Mouse (Mus musculus) embryonic facial prominence, embryonic 11.5 days (tissue): ENCODE results near the gene Polr2j. TPM values are rescaled to one million over a fixed set of nuclear protein-coding genes. Genes with fewer than 3 reads are reported as not detected.

Experiments
- ATAC-seq: fragments of 200-750 bp; cut with Nextera tagmentation; replicated peaks from 2 replicates; pipeline ENCODE4 v1.8.0; 2017; ENCODE audit warnings: low read depth; ENCODE audit not compliant: insufficient number of reproducible peaks, low FRiP score, low TSS enrichment
- DNase-seq: peaks from one replicate; pipeline ENCODE4 v3.0.0-alpha.2; 2015; ENCODE audit warnings: low spot score
- H3K27ac ChIP-seq: fragments of 300-500 bp; sonication (generic); replicated peaks from 2 replicates; pipeline ENCODE4 v1.5.1; 2014; ENCODE audit warnings: mild to moderate bottlenecking, low read depth, low read length, control low read depth
- H3K27me3 ChIP-seq: fragments of 300-500 bp; sonication (generic); 2 replicates; pipeline ENCODE4 v1.6.1; 2014; ENCODE audit warnings: mild to moderate bottlenecking, low read length, moderate library complexity, mixed read lengths; ENCODE audit not compliant: control insufficient read depth, insufficient read depth
- H3K36me3 ChIP-seq: fragments of 300-500 bp; sonication (generic); replicated peaks from 2 replicates; pipeline ENCODE4 v1.6.1; 2014; ENCODE audit warnings: low read depth, mild to moderate bottlenecking, low read length, moderate library complexity, mixed read lengths; ENCODE audit not compliant: control insufficient read depth, insufficient read depth
- H3K4me1 ChIP-seq: fragments of 300-500 bp; sonication (generic); 2 replicates; pipeline ENCODE4 v1.6.1; 2014; ENCODE audit warnings: low read length, mixed read lengths; ENCODE audit not compliant: control insufficient read depth, insufficient read depth
- H3K4me2 ChIP-seq: fragments of 300-500 bp; sonication (generic); 2 replicates; pipeline ENCODE4 v1.6.1; 2014; ENCODE audit warnings: low read depth, mild to moderate bottlenecking, control low read depth, low read length, moderate library complexity
- H3K4me3 ChIP-seq: fragments of 300-500 bp; sonication (generic); 2 replicates; pipeline ENCODE4 v1.5.1; 2014; ENCODE audit warnings: low read depth, low read length, control low read depth
- H3K9ac ChIP-seq: fragments of 300-500 bp; sonication (generic); replicated peaks from 2 replicates; pipeline ENCODE4 v1.6.1; 2014; ENCODE audit warnings: mild to moderate bottlenecking, control low read depth, low read length
- H3K9me3 ChIP-seq: fragments of 300-500 bp; sonication (generic); replicated peaks from 2 replicates; pipeline ENCODE4 v1.6.1; 2016; ENCODE audit warnings: mild to moderate bottlenecking, low read length, inconsistent platforms, mixed read lengths; ENCODE audit not compliant: control insufficient read depth
- WGBS: fragments of 180-500 bp; shearing (Covaris S2); extraction: QIAGEN DNeasy Blood & Tissue Kit; methylation state at CpG from one replicate; pipeline ENCODE4 v1.1.7; 2014; 5-methylcytosine and 5-hydroxymethylcytosine counted together
- polyA plus RNA-seq: library from polyadenylated mRNA; unstranded; fragments of >200 nt; fragmentation: Nextera tagmentation; extraction: Ambion mirVana; gene quantifications from 2 replicates; pipeline ENCODE4 v1.2.1, GENCODE M21; 2014

Gene Polr2j
- polyA plus RNA-seq, 1 experiment from 2014 or later: 266 TPM

GRCm38 (mm10) chr5:136082345-136082744 lies 34.1 kb upstream of the Polr2j start:
- no peak for ATAC-seq
- no peak overlapping the region for H3K4me2 ChIP-seq
- WGBS: 75% methylated on average over 4 of the region's 4 CpGs
- H3K4me1 ChIP-seq: no peaks in the 10 kb centered on the region; the same call in 1 of the 2 replicates
- no peak overlapping the region for H3K27ac ChIP-seq
- no peaks in the 10 kb centered on the region for H3K9me3 ChIP-seq
- no peak overlapping the region for H3K9ac ChIP-seq
- DNase-seq: no peak
- H3K36me3 ChIP-seq: no peaks in the 10 kb centered on the region
- H3K27me3 ChIP-seq: peaks cover 13% of the 10 kb centered on the region
- H3K4me3 ChIP-seq: no peak overlapping the region

- peak; percentile 88 for ATAC-seq
- Histone ChIP-seq H3K4me2 (peak within 1 kb of the TSS; percentile 95), H3K27me3 (peaks cover 13% of the 10 kb centered on the region), H3K36me3 (no peaks in the 10 kb centered on the region), H3K27ac (no peak within 1 kb of the TSS), H3K4me3 (peak within 1 kb of the TSS; percentile 53), H3K9me3 (no peaks in the 10 kb centered on the region), H3K9ac (peak within 1 kb of the TSS; percentile 41), H3K4me1 (no peaks in the 10 kb centered on the region; the same call in 1 of the 2 replicates)
- 0% methylated on average over 20 of the region's 28 CpGs for WGBS
- peak; percentile 98 for DNase-seq
Measured at GRCm38 (mm10) chr5:136083669-136084107, 32.7 kb upstream of the Polr2j start, which contains the start of gene Rasa4. Gene Rasa4 (plus strand): TSS chr5:136083916.

GRCm38 (mm10) chr5:136084144-136084881 lies 32.1 kb upstream of the Polr2j start:
- no peaks in the 10 kb centered on the region; the same call in 1 of the 2 replicates for H3K4me1 ChIP-seq
- peak; percentile 22; the same call in 1 of the 2 replicates for ATAC-seq
- no peaks in the 10 kb centered on the region for H3K36me3 ChIP-seq
- H3K9me3 ChIP-seq: no peaks in the 10 kb centered on the region
- DNase-seq: no peak
- H3K4me2 ChIP-seq: peak overlapping the region; percentile 95
- no peak overlapping the region for H3K27ac ChIP-seq
- peaks cover 13% of the 10 kb centered on the region for H3K27me3 ChIP-seq
- H3K4me3 ChIP-seq: peak overlapping the region; percentile 53
- peak overlapping the region; percentile 1; the same call in 1 of the 2 replicates for H3K9ac ChIP-seq
- WGBS: 1% methylated on average over 23 of the region's 23 CpGs

DNA sequence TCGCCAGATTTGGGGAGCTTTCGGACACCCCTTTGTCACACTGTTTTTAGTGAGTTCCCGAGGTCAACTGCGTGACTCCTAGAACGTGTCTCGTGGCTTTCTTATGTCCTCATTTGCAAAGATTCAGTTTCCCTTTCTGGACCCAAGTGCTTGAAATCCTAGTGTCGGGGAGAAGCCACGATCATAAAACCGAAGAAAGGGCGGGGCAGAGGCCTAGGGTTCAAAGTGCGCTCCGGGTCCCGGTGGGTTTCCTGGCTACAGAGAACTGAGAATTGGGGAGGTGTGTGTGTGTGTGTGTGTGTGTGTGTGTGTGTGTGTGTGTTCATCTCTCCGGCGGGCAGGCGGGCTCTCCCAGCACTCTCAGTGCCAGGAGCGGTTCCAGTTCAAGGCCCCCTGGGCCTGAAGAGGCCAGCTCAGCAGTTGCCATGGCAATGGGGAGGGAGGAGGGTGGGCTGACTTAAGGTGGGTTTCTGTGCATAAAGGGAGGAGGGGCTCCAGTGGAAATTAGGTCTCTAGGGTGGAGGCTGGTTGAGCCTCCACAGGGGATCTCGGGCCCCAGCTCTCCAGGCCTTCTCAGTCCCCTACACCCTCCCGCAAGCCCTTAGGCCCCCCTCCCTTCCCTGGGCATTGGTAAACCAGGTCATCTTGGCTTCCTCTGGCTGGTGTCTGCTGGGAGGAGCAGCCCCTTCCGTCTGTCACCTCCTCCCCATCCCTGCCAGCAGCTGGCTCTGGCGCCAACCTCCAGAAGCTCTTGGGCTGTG lies 31.4 kb upstream of the Polr2j start:
- Histone ChIP-seq H3K36me3 (no peaks in the 10 kb centered on the region), H3K27me3 (peaks cover 13% of the 10 kb centered on the region), H3K4me3 (peak overlapping the region; percentile 53), H3K27ac (no peak overlapping the region), H3K4me1 (no peaks in the 10 kb centered on the region; the same call in 1 of the 2 replicates), H3K4me2 (peak overlapping the region; percentile 95), H3K9ac (no peak overlapping the region), H3K9me3 (no peaks in the 10 kb centered on the region)
- ATAC-seq: no peak
- peak; percentile 55 for DNase-seq
- WGBS: 4% methylated on average over 21 of the region's 21 CpGs

- H3K27ac ChIP-seq: no peak overlapping the region
- no peak overlapping the region for H3K4me2 ChIP-seq
- no peak for DNase-seq
- H3K4me3 ChIP-seq: no peak overlapping the region
- ATAC-seq: no peak
- H3K27me3 ChIP-seq: peaks cover 13% of the 10 kb centered on the region
- no peak overlapping the region for H3K9ac ChIP-seq
- no peaks in the 10 kb centered on the region; the same call in 1 of the 2 replicates for H3K4me1 ChIP-seq
- WGBS: 90% methylated on average over 8 of the region's 8 CpGs
- H3K9me3 ChIP-seq: no peaks in the 10 kb centered on the region
- no peaks in the 10 kb centered on the region for H3K36me3 ChIP-seq
Measured at GRCm38 (mm10) chr5:136086290-136086689, 30.1 kb upstream of the Polr2j start.

DNA sequence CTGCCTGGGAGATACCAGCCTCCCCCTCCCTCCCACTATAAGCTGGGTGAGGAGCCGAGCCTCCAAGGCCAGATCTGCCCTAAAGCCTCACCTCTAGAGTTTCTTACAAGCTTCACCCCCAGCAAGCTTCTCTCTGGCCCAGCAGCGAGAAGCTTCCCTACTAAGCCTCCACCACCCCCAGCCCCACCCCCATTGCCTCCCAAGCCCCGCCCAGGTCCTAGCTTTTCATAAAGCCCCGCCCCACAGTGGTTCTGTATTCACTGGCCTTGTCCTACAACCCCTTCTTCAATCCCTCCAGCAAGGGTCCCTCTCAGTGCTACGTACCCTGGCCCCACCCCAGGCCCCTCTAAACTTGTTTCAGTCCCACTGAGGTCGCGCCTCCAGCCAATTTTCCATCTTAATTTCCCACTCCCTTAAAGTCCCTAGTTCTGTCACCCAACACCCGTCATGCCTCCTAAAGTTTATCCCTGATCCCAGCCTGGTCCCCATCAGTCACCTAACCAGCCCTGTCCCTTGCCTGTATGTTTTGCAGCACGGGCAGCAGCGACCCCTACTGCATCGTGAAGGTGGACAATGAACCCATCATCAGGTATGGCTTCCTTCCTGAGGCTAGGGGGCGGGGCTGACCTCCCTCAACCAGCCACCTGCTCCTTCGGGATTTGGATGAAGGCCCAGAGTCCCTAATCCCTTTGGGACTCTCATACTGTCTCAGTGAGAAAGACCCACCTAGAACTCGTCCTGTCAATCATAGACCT lies 27.4 kb upstream of the Polr2j start:
- DNase-seq (no peak), ATAC-seq (no peak)
- no peak overlapping the region for H3K4me2 ChIP-seq
- no peak overlapping the region for H3K27ac ChIP-seq
- H3K4me3 ChIP-seq: no peak overlapping the region
- no peaks in the 10 kb centered on the region; the same call in 1 of the 2 replicates for H3K4me1 ChIP-seq
- H3K36me3 ChIP-seq: no peaks in the 10 kb centered on the region
- H3K27me3 ChIP-seq: peaks cover 12% of the 10 kb centered on the region
- WGBS: 14% methylated on average over 14 of the region's 14 CpGs
- H3K9ac ChIP-seq: no peak overlapping the region
- H3K9me3 ChIP-seq: no peaks in the 10 kb centered on the region

GRCm38 (mm10) chr5:136091927-136092326 lies 24.5 kb upstream of the Polr2j start:
- H3K4me3 ChIP-seq: no peak overlapping the region

More at GRCm38 (mm10) chr5:136091927-136092326, 24.5 kb upstream of the Polr2j start:
- ATAC-seq (no peak), DNase-seq (no peak)
- no peaks in the 10 kb centered on the region for H3K36me3 ChIP-seq
- no peaks in the 10 kb centered on the region for H3K4me1 ChIP-seq
- no peak overlapping the region for H3K27ac ChIP-seq
- no peak overlapping the region for H3K4me2 ChIP-seq
- no peaks in the 10 kb centered on the region for H3K9me3 ChIP-seq
- no peaks in the 10 kb centered on the region for H3K27me3 ChIP-seq
- 65% methylated on average over 5 of the region's 5 CpGs for WGBS
- H3K9ac ChIP-seq: no peak overlapping the region
